Mouse (Mus musculus): ENCODE measurements around the gene Ptprd.

The Ptprd gene

GRCm38 (mm10) chr4:77241852-77242455 is 969.8 kb downstream of the Ptprd start:
- Histone ChIP-seq H3K9me3 (ENCODE audit: low read length) (peaks cover 5% of the 10 kb centered on the region; the same call in 1 of the 2 replicates), H3K4me1 (replicated peaks; ENCODE audit: low read depth, low read length) (no peaks in the 10 kb centered on the region), H3K36me3 (ENCODE audit: insufficient read depth, low read length) (no peaks in the 10 kb centered on the region), H3K27me3 (ENCODE audit: insufficient read depth, low read length) (no peaks in the 10 kb centered on the region), H3K4me3 (replicated peaks; ENCODE audit: low read length) (no peak overlapping the region)
- TF ChIP-seq NANOG (IDR thresholded peaks at IDR 0.05; ENCODE audit: borderline replicate concordance, low read length), result no peak
- no peak for TF ChIP-seq CTCF (conservative IDR thresholded peaks at IDR 0.05; ENCODE audit: low read length)
- TF ChIP-seq POU5F1 (IDR thresholded peaks at IDR 0.05; ENCODE audit: borderline replicate concordance, low read length), result no peak

DNA sequence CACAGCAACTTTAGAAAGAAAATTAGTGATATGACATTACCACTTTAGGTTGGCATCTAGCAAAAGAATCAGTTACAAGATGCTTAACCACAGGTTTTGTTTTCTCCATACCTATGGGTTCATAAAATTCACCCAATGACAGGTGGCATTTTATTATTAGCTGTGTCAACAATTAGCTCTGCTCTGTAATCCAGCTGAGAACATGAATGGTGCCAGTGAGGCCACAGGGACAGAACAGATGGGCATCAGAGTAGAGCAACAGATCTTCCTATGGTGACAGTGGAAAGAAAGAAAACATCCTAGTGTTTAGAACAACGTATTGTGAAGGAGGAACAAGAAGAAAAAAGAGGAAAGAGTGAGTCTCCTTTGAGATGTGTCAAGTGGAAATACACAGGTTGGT is 973.6 kb downstream of the Ptprd start:
- H3K4me3 ChIP-seq (replicated peaks; ENCODE audit: low read length), result no peak overlapping the region
- no peak for TF ChIP-seq CTCF (conservative IDR thresholded peaks at IDR 0.05; ENCODE audit: low read length)
- TF ChIP-seq NANOG (IDR thresholded peaks at IDR 0.05; ENCODE audit: borderline replicate concordance, low read length), result no peak
- no peak for TF ChIP-seq POU5F1 (IDR thresholded peaks at IDR 0.05; ENCODE audit: borderline replicate concordance, low read length)
- H3K9me3 ChIP-seq (ENCODE audit: low read length), result no peaks in the 10 kb centered on the region
- H3K27me3 ChIP-seq (ENCODE audit: insufficient read depth, low read length), result no peaks in the 10 kb centered on the region
- H3K4me1 ChIP-seq (replicated peaks; ENCODE audit: low read depth, low read length), result no peaks in the 10 kb centered on the region
- H3K36me3 ChIP-seq (ENCODE audit: insufficient read depth, low read length), result no peaks in the 10 kb centered on the region

DNA sequence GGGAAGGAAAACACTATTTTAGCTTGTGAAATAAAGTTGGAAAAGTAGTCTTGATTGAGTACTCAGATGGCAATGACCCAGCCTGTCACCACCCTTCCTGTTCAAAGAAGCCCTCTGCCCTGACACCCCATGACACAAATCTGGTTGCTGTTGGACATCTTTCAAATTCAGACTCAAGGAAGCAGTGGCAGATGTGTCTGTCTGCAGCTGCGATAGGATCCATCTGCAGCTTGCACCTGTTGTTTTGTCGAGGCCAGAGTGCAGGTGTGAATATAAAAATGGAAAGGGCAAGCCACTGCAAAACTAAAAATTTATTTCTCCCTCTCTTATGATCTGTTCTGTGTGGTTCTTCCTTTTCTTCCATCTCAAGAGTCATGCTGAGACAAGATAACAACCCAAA is 978.5 kb downstream of the Ptprd start:
- TF ChIP-seq NANOG (IDR thresholded peaks at IDR 0.05; ENCODE audit: borderline replicate concordance, low read length) (no peak), CTCF (conservative IDR thresholded peaks at IDR 0.05; ENCODE audit: low read length) (no peak), POU5F1 (IDR thresholded peaks at IDR 0.05; ENCODE audit: borderline replicate concordance, low read length) (no peak)
- H3K4me3 ChIP-seq (replicated peaks; ENCODE audit: low read length), result no peak overlapping the region
- H3K27me3 ChIP-seq (ENCODE audit: insufficient read depth, low read length), result no peaks in the 10 kb centered on the region
- H3K36me3 ChIP-seq (ENCODE audit: insufficient read depth, low read length), result no peaks in the 10 kb centered on the region
- no peaks in the 10 kb centered on the region for H3K9me3 ChIP-seq (ENCODE audit: low read length)
- no peaks in the 10 kb centered on the region for H3K4me1 ChIP-seq (replicated peaks; ENCODE audit: low read depth, low read length)

DNA sequence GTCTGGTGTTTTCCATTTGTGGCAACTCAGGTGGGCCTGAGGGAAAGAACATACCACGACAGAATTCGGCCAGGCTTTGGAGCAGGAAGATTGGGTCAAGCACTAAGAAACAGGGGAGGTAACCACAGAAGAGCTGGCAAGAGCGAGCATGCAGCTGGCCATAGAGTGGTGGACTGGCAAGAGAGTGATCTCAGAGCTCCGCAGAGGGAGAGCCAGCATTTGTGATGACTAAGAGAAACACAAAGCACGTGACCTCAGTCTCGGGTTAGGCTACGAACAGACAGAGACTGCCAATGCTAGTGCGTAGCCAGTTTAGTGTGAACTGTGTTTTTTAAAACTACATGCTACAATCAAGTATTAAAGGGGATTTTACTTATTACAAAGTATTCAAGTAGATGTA is 1042.9 kb downstream of the Ptprd start:
- no peak for TF ChIP-seq NANOG (IDR thresholded peaks at IDR 0.05; ENCODE audit: borderline replicate concordance, low read length)
- TF ChIP-seq CTCF (conservative IDR thresholded peaks at IDR 0.05; ENCODE audit: low read length), result no peak
- no peak for TF ChIP-seq POU5F1 (IDR thresholded peaks at IDR 0.05; ENCODE audit: borderline replicate concordance, low read length)
- no peak overlapping the region for H3K4me3 ChIP-seq (replicated peaks; ENCODE audit: low read length)
- no peaks in the 10 kb centered on the region for H3K36me3 ChIP-seq (ENCODE audit: insufficient read depth, low read length)
- no peaks in the 10 kb centered on the region for H3K9me3 ChIP-seq (ENCODE audit: low read length)
- H3K27me3 ChIP-seq (ENCODE audit: insufficient read depth, low read length), result no peaks in the 10 kb centered on the region
- H3K4me1 ChIP-seq (replicated peaks; ENCODE audit: low read depth, low read length), result no peaks in the 10 kb centered on the region

- Histone ChIP-seq H3K9me3 (ENCODE audit: low read length) (no peaks in the 10 kb centered on the region), H3K27me3 (ENCODE audit: insufficient read depth, low read length) (no peaks in the 10 kb centered on the region), H3K4me3 (replicated peaks; ENCODE audit: low read length) (no peak overlapping the region), H3K36me3 (ENCODE audit: insufficient read depth, low read length) (no peaks in the 10 kb centered on the region), H3K4me1 (replicated peaks; ENCODE audit: low read depth, low read length) (no peaks in the 10 kb centered on the region)
- TF ChIP-seq NANOG (IDR thresholded peaks at IDR 0.05; ENCODE audit: borderline replicate concordance, low read length), result no peak
- no peak for TF ChIP-seq POU5F1 (IDR thresholded peaks at IDR 0.05; ENCODE audit: borderline replicate concordance, low read length)
- no peak for TF ChIP-seq CTCF (conservative IDR thresholded peaks at IDR 0.05; ENCODE audit: low read length)
Measured at GRCm38 (mm10) chr4:77157601-77158000, 1054.2 kb downstream of the Ptprd start.

DNA sequence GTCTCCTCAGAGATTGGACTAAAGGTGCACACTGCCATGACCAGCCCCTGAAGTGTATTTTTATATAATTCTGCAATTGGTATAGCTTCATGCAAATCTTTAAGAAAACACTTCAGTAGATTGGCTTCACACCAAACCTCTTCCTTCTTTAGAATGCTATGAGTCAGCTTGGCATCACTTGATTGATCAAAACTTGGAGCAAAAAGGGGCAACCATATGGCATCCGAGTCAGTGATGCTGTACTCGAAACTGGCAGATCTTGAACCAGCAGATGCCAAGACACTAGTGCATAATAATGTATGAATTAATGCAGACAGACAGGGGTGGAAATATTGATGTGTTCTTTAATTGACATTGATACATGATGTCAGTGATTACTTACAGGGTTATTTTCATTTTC is 1056.2 kb downstream of the Ptprd start:
- Histone ChIP-seq H3K36me3 (ENCODE audit: insufficient read depth, low read length) (no peaks in the 10 kb centered on the region), H3K27me3 (ENCODE audit: insufficient read depth, low read length) (no peaks in the 10 kb centered on the region), H3K9me3 (ENCODE audit: low read length) (no peaks in the 10 kb centered on the region), H3K4me1 (replicated peaks; ENCODE audit: low read depth, low read length) (no peaks in the 10 kb centered on the region), H3K4me3 (replicated peaks; ENCODE audit: low read length) (no peak overlapping the region)
- TF ChIP-seq CTCF (conservative IDR thresholded peaks at IDR 0.05; ENCODE audit: low read length) (no peak), POU5F1 (IDR thresholded peaks at IDR 0.05; ENCODE audit: borderline replicate concordance, low read length) (no peak), NANOG (IDR thresholded peaks at IDR 0.05; ENCODE audit: borderline replicate concordance, low read length) (no peak)

- TF ChIP-seq NANOG (IDR thresholded peaks at IDR 0.05; ENCODE audit: borderline replicate concordance, low read length), result no peak
- TF ChIP-seq CTCF (conservative IDR thresholded peaks at IDR 0.05; ENCODE audit: low read length), result no peak
- TF ChIP-seq POU5F1 (IDR thresholded peaks at IDR 0.05; ENCODE audit: borderline replicate concordance, low read length), result no peak
- no peaks in the 10 kb centered on the region for H3K36me3 ChIP-seq (ENCODE audit: insufficient read depth, low read length)
- H3K27me3 ChIP-seq (ENCODE audit: insufficient read depth, low read length), result no peaks in the 10 kb centered on the region
- no peak overlapping the region for H3K4me3 ChIP-seq (replicated peaks; ENCODE audit: low read length)
- no peaks in the 10 kb centered on the region for H3K9me3 ChIP-seq (ENCODE audit: low read length)
- no peaks in the 10 kb centered on the region for H3K4me1 ChIP-seq (replicated peaks; ENCODE audit: low read depth, low read length)
Measured at GRCm38 (mm10) chr4:77155037-77155436, 1056.7 kb downstream of the Ptprd start.

GRCm38 (mm10) chr4:77124852-77125251 is 1086.9 kb downstream of the Ptprd start:
- Histone ChIP-seq H3K9me3 (ENCODE audit: low read length) (no peaks in the 10 kb centered on the region), H3K36me3 (ENCODE audit: insufficient read depth, low read length) (no peaks in the 10 kb centered on the region), H3K27me3 (ENCODE audit: insufficient read depth, low read length) (no peaks in the 10 kb centered on the region), H3K4me1 (replicated peaks; ENCODE audit: low read depth, low read length) (no peaks in the 10 kb centered on the region), H3K4me3 (replicated peaks; ENCODE audit: low read length) (no peak overlapping the region)
- TF ChIP-seq CTCF (conservative IDR thresholded peaks at IDR 0.05; ENCODE audit: low read length) (no peak), NANOG (IDR thresholded peaks at IDR 0.05; ENCODE audit: borderline replicate concordance, low read length) (no peak), POU5F1 (IDR thresholded peaks at IDR 0.05; ENCODE audit: borderline replicate concordance, low read length) (no peak)

GRCm38 (mm10) chr4:77110894-77111293 is 1100.9 kb downstream of the Ptprd start:
- no peaks in the 10 kb centered on the region for H3K9me3 ChIP-seq (ENCODE audit: low read length)
- H3K4me1 ChIP-seq (replicated peaks; ENCODE audit: low read depth, low read length), result no peaks in the 10 kb centered on the region
- H3K36me3 ChIP-seq (ENCODE audit: insufficient read depth, low read length), result no peaks in the 10 kb centered on the region
- no peak for TF ChIP-seq CTCF (conservative IDR thresholded peaks at IDR 0.05; ENCODE audit: low read length)
- no peak for TF ChIP-seq POU5F1 (IDR thresholded peaks at IDR 0.05; ENCODE audit: borderline replicate concordance, low read length)
- TF ChIP-seq NANOG (IDR thresholded peaks at IDR 0.05; ENCODE audit: borderline replicate concordance, low read length), result no peak
- H3K27me3 ChIP-seq (ENCODE audit: insufficient read depth, low read length), result no peaks in the 10 kb centered on the region
- H3K4me3 ChIP-seq (replicated peaks; ENCODE audit: low read length), result no peak overlapping the region
